Mouse (Mus musculus) stomach, postnatal 0 days (tissue): Measurements from ENCODE around the gene Smok2a.
"Not testable (repeated sequence)": the region's sequence is repeated elsewhere in the genome, so short reads cannot be mapped to it uniquely, and the experiment has no call there.

Experiments used
- CTCF ChIP-seq: IDR thresholded peaks from 2 replicates; pipeline ENCODE4 v1.5.1; 2016; ENCODE audit warnings: antibody characterized with exemption, low read depth, mild to moderate bottlenecking, moderate library complexity
- EP300 ChIP-seq: optimal IDR thresholded peaks from 2 replicates; pipeline ENCODE3; 2016; ENCODE audit warnings: antibody characterized with exemption

DNA sequence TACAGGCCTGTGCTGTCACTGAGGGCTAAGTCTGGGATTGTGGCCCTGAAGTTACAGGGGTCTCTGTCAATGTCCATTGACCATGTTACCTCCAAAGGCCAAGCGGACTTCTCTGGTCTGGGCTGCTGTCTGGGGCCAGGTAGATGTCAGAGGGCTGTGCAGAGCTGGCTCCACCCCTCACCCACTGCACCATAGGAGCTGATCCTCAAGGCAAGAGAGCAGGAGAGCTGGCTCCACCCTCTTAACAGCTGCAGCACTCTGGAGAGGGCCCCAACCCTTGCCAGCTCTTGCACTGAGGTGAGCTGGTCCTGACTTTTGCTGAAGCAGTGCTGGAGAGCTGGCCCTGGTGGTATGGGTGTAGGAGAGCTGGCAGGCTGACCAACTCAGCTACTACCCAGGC lies 43.2 kb upstream of the Smok2a start:
- not testable (repeated sequence) for TF ChIP-seq CTCF, EP300
